Mouse (Mus musculus) embryonic facial prominence, embryonic 15.5 days (tissue): ENCODE data around the gene Cpd. TPM values are rescaled to one million over a fixed set of nuclear protein-coding genes. Genes with fewer than 3 reads are reported as not detected.

Experiments used
- ATAC-seq: fragments of 200-750 bp; cut with Nextera tagmentation; 2 replicates; pipeline ENCODE4 v1.8.0; 2017; ENCODE audit warnings: low read depth, moderate TSS enrichment; ENCODE audit not compliant: insufficient number of reproducible peaks, low FRiP score, low TSS enrichment
- H3K27ac ChIP-seq: fragments of 300-500 bp; sonication (generic); replicated peaks from 2 replicates; pipeline ENCODE4 v1.5.1; 2015; ENCODE audit warnings: mild to moderate bottlenecking, inconsistent platforms
- H3K27me3 ChIP-seq: fragments of 300-500 bp; sonication (generic); 2 replicates; pipeline ENCODE4 v1.6.1; 2015; ENCODE audit warnings: inconsistent platforms
- H3K36me3 ChIP-seq: fragments of 300-500 bp; sonication (generic); 2 replicates; pipeline ENCODE4 v1.6.1; 2015; ENCODE audit warnings: mild to moderate bottlenecking, inconsistent platforms
- H3K4me1 ChIP-seq: fragments of 300-500 bp; sonication (generic); 2 replicates; pipeline ENCODE4 v1.6.1; 2015; ENCODE audit warnings: inconsistent platforms
- H3K4me2 ChIP-seq: fragments of 300-500 bp; sonication (generic); replicated peaks from 2 replicates; pipeline ENCODE4 v1.6.1; 2015; ENCODE audit warnings: mild to moderate bottlenecking, inconsistent platforms
- H3K4me3 ChIP-seq: fragments of 300-500 bp; sonication (generic); replicated peaks from 2 replicates; pipeline ENCODE4 v1.5.1; 2015; ENCODE audit warnings: mild to moderate bottlenecking, inconsistent platforms
- H3K9ac ChIP-seq: fragments of 300-500 bp; sonication (generic); 2 replicates; pipeline ENCODE4 v1.6.1; 2015; ENCODE audit warnings: inconsistent platforms
- H3K9me3 ChIP-seq: fragments of 300-500 bp; sonication (generic); replicated peaks from 2 replicates; pipeline ENCODE4 v1.6.1; 2016; ENCODE audit warnings: inconsistent platforms
- WGBS: fragments of 180-500 bp; shearing (Covaris S2); methylation state at CpG from one replicate; pipeline ENCODE4 v1.1.7; 2015; 5-methylcytosine and 5-hydroxymethylcytosine counted together
- polyA plus RNA-seq: library from polyadenylated mRNA; unstranded; fragments of >200 nt; fragmentation: Nextera tagmentation; extraction: Ambion mirVana; gene quantifications from 2 replicates; pipeline ENCODE4 v1.2.1, GENCODE M21; 2015

Cpd gene
- polyA plus RNA-seq, 1 experiment from 2014 or later, result 10.8 TPM

- Histone ChIP-seq H3K4me2 (no peak overlapping the region), H3K36me3 (no peaks in the 10 kb centered on the region), H3K4me3 (no peak overlapping the region), H3K9ac (no peak overlapping the region), H3K27me3 (no peaks in the 10 kb centered on the region), H3K9me3 (no peaks in the 10 kb centered on the region), H3K4me1 (no peaks in the 10 kb centered on the region), H3K27ac (no peak overlapping the region)
- 83% methylated on average over 8 of the region's 8 CpGs for WGBS
- no peak for ATAC-seq
Observed at GRCm38 (mm10) chr11:76775533-76775932, 71.3 kb downstream of the Cpd start.

DNA sequence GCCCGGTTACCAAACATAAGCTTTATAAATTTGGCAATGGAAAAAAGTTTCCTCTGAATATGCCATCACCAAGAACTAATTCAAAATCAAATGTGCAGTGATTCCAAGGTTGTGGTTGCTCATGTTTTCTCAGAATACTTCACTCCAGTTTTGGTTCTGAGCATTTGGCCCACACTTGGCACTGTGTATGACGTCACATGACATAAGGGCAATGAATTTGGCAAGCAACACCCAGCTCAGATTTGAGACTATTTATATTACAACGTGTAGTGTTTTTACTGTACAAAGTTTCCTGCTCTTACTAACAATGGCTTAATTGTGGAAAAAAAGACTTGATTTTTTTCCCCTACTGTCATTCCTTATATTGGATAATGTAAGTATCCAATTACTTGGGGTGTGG lies 73.0 kb downstream of the Cpd start:
- H3K9ac ChIP-seq, result no peak overlapping the region
- H3K36me3 ChIP-seq, result no peaks in the 10 kb centered on the region
- H3K27me3 ChIP-seq, result no peaks in the 10 kb centered on the region
- H3K4me3 ChIP-seq, result no peak overlapping the region
- no peaks in the 10 kb centered on the region for H3K4me1 ChIP-seq
- no peak overlapping the region for H3K4me2 ChIP-seq
- no peaks in the 10 kb centered on the region for H3K9me3 ChIP-seq
- no peak overlapping the region for H3K27ac ChIP-seq
- WGBS, result 45% methylated on average over 3 of the region's 3 CpGs
- no peak for ATAC-seq

DNA sequence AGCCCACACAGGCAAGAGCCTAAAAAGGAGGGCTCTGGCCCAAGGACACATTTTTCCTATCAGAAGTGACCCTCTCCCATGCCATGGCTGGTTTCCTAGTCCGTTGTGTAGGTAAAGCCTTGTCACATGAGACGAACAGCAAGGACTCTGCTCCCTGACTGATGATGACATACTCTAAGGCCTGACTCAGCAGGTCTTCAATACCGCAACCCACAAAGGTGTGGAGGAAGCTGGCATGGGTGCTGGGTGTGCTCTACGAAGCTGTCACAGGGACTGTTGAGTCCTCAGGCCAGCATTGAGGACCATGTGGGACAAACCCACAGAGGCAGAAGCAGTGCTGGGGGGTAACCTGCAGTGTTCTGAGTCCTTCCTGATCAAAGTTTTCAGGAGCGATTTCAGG lies 76.3 kb downstream of the Cpd start:
- no peak overlapping the region for H3K4me3 ChIP-seq
- H3K9me3 ChIP-seq, result no peaks in the 10 kb centered on the region
- H3K27me3 ChIP-seq, result 0 out of 2 replicates have a peak, but pooled peaks cover 2% of the 10 kb centered on the region
- no peak for ATAC-seq
- H3K4me2 ChIP-seq, result no peak overlapping the region
- H3K9ac ChIP-seq, result no peak overlapping the region
- no peaks in the 10 kb centered on the region for H3K4me1 ChIP-seq
- H3K27ac ChIP-seq, result no peak overlapping the region
- WGBS, result 84% methylated on average over 5 of the region's 5 CpGs
- no peaks in the 10 kb centered on the region for H3K36me3 ChIP-seq

DNA sequence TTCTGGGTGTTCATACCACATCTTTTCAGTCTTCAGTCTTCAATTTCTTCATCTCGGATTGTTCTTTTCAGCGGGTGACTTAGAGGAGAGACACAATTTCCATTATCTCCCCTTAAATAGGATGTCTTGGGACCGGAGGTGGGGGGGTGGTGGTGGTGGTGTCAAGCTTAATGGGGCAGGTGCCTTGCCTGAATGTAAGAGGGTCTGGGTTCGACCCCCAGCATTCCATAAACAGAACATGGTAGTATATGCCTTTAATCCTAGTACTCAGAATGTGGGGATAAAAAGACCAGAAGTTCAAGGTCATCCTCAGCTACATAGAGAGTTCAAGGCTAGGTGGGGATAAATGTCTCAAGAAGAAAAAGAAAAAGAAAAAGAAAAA lies 83.1 kb downstream of the Cpd start:
- Histone ChIP-seq H3K9ac (no peak overlapping the region), H3K27me3 (peaks cover 7% of the 10 kb centered on the region; the same call in 1 of the 2 replicates), H3K9me3 (no peaks in the 10 kb centered on the region), H3K4me1 (no peaks in the 10 kb centered on the region), H3K36me3 (peaks cover 18% of the 10 kb centered on the region), H3K4me3 (peak overlapping the region; percentile 91), H3K4me2 (peak overlapping the region; percentile 60), H3K27ac (no peak overlapping the region)
- 0 out of 2 replicates have a peak, but pooled peaks have one; percentile 15 for ATAC-seq
- WGBS, result 11% methylated on average over 4 of the region's 4 CpGs

- WGBS, result under 1% methylated on average over 28 of the region's 28 CpGs
Observed at GRCm38 (mm10) chr11:76763053-76763740, 83.6 kb downstream of the Cpd start, which contains the start of gene Gosr1. TSS of gene Gosr1 (minus strand) at chr11:76763579.

DNA sequence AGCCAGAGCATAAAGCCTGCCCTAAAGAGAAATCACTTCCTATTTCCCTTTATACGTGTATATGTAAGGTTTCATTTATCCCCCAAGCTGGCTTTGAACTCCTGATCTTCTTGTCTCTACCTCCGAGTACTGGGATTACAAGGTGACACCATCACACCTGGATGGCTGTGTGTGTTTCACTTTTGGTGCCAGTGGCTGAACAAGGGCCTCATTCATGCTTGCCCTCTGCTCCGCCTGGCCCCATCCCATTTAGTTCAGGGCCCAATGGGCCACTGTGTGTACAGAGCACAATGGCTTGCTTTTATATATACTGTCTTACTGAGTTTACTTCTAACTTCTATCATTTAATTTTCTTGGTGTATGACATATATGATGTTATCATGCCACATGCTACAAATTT lies 94.5 kb downstream of the Cpd start:
- Histone ChIP-seq H3K4me1 (no peaks in the 10 kb centered on the region), H3K9me3 (no peaks in the 10 kb centered on the region), H3K36me3 (peaks cover 58% of the 10 kb centered on the region), H3K4me2 (no peak overlapping the region), H3K4me3 (no peak overlapping the region), H3K27ac (no peak overlapping the region), H3K27me3 (no peaks in the 10 kb centered on the region), H3K9ac (no peak overlapping the region)
- WGBS, result 86% methylated on average over 3 of the region's 3 CpGs
- ATAC-seq, result no peak

More at GRCm38 (mm10) chr11:76763053-76763740, 83.6 kb downstream of the Cpd start, which contains the start of gene Gosr1:
- peak; percentile 97 for ATAC-seq
- Histone ChIP-seq H3K36me3 (peaks cover 22% of the 10 kb centered on the region), H3K4me2 (peak within 1 kb of the TSS; percentile 60), H3K4me1 (no peaks in the 10 kb centered on the region), H3K27ac (peak within 1 kb of the TSS; percentile 89), H3K4me3 (peak within 1 kb of the TSS; percentile 91), H3K9ac (peak within 1 kb of the TSS; percentile 87), H3K27me3 (peaks cover 7% of the 10 kb centered on the region; the same call in 1 of the 2 replicates), H3K9me3 (no peaks in the 10 kb centered on the region)

GRCm38 (mm10) chr11:76748819-76749218 lies 98.0 kb downstream of the Cpd start:
- WGBS, result 91% methylated on average over 9 of the region's 9 CpGs
- Histone ChIP-seq H3K9ac (no peak overlapping the region), H3K4me1 (no peaks in the 10 kb centered on the region), H3K27ac (no peak overlapping the region), H3K4me3 (no peak overlapping the region), H3K4me2 (no peak overlapping the region), H3K27me3 (no peaks in the 10 kb centered on the region), H3K36me3 (peaks cover 73% of the 10 kb centered on the region), H3K9me3 (no peaks in the 10 kb centered on the region)
- no peak for ATAC-seq

- no peak for ATAC-seq
- peaks cover 74% of the 10 kb centered on the region for H3K36me3 ChIP-seq
- no peak overlapping the region for H3K4me2 ChIP-seq
- H3K27me3 ChIP-seq, result no peaks in the 10 kb centered on the region
- H3K9me3 ChIP-seq, result no peaks in the 10 kb centered on the region
- 90% methylated on average over 1 of the region's 1 CpGs for WGBS
- H3K9ac ChIP-seq, result no peak overlapping the region
- H3K4me3 ChIP-seq, result no peak overlapping the region
- H3K27ac ChIP-seq, result no peak overlapping the region
- no peaks in the 10 kb centered on the region for H3K4me1 ChIP-seq
Observed at GRCm38 (mm10) chr11:76745921-76746320, 100.9 kb downstream of the Cpd start.

DNA sequence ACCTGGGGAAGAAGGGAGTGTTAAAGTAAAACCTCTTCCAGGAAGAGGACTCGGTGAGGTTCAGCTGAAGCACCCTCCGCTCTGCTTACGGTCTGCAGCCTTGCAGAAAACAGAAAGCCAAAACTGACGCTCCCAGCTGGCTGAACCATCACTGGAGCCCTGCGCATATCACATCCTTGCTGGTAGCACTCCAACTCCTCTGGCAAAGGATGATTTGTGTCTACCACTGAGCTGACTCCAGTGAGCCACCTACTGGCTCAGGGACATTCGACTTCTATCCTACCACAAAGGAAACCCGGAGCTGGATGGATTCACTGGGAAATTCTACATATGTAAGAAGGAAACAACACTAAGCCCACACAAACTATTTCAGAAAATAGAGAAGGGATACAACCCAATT lies 102.3 kb downstream of the Cpd start:
- Histone ChIP-seq H3K27me3 (no peaks in the 10 kb centered on the region), H3K36me3 (peaks cover 69% of the 10 kb centered on the region)
- 74% methylated on average over 7 of the region's 7 CpGs for WGBS

GRCm38 (mm10) chr11:76742511-76742910 lies 104.3 kb downstream of the Cpd start:
- Histone ChIP-seq H3K27ac (no peak overlapping the region), H3K4me3 (no peak overlapping the region), H3K27me3 (no peaks in the 10 kb centered on the region), H3K4me1 (no peaks in the 10 kb centered on the region), H3K4me2 (no peak overlapping the region), H3K9ac (no peak overlapping the region), H3K9me3 (no peaks in the 10 kb centered on the region), H3K36me3 (peaks cover 54% of the 10 kb centered on the region)
- 94% methylated on average over 7 of the region's 7 CpGs for WGBS
- ATAC-seq, result no peak

More for the DNA sequence above, 102.3 kb downstream of the Cpd start:
- H3K4me2 ChIP-seq, result no peak overlapping the region
- no peak overlapping the region for H3K4me3 ChIP-seq
- H3K27ac ChIP-seq, result no peak overlapping the region
- no peak overlapping the region for H3K9ac ChIP-seq
- no peaks in the 10 kb centered on the region for H3K4me1 ChIP-seq
- no peak for ATAC-seq
- no peaks in the 10 kb centered on the region for H3K9me3 ChIP-seq

GRCm38 (mm10) chr11:76739125-76739524 lies 107.7 kb downstream of the Cpd start:
- Histone ChIP-seq H3K27ac (no peak overlapping the region), H3K4me1 (no peaks in the 10 kb centered on the region), H3K9ac (no peak overlapping the region), H3K27me3 (no peaks in the 10 kb centered on the region), H3K36me3 (peaks cover 48% of the 10 kb centered on the region), H3K4me2 (no peak overlapping the region), H3K9me3 (no peaks in the 10 kb centered on the region), H3K4me3 (no peak overlapping the region)
- 69% methylated on average over 6 of the region's 6 CpGs for WGBS
- no peak for ATAC-seq
